Mouse (Mus musculus) monocyte, adult 5-6 weeks (primary cell): ENCODE data around the gene Ntng2. TPM values are rescaled to one million over a fixed set of nuclear protein-coding genes. Genes with fewer than 3 reads are reported as not detected.

Source experiments
- ATAC-seq: fragments of 153-309, 156-312 bp; replicated peaks from 2 replicates; pipeline ENCODE4 v1.8.0; 2017; ENCODE audit warnings: mild to moderate bottlenecking; ENCODE audit not compliant: low TSS enrichment, insufficient number of reproducible peaks, severe bottlenecking, poor library complexity, low FRiP score
- total RNA-seq: library from RNA; stranded (forward); fragments of 200-1000, 200-491, 200-594 nt; gene quantifications from 3 replicates; pipeline ENCODE4 v1.2.3, GENCODE M21; 2017

The Ntng2 gene
- 7.1 to 27.7 TPM (median 7.5 TPM) in 3 replicates for total RNA-seq

GRCm38 (mm10) chr2:29252599-29253204, at the start of gene Ntng2:
Gene Ntng2 (minus strand): TSS chr2:29253005.
- peak; percentile 66 for ATAC-seq

- no peak for ATAC-seq
These were observed 42.8 kb upstream of the Ntng2 start for GRCm38 (mm10) chr2:29295557-29295956.

GRCm38 (mm10) chr2:29287651-29288050, 34.8 kb upstream of the Ntng2 start:
- no peak for ATAC-seq

- no peak for ATAC-seq
These were observed 24.9 kb upstream of the Ntng2 start for GRCm38 (mm10) chr2:29277703-29278121.

- ATAC-seq, result 0 out of 2 replicates have a peak, but pooled peaks have one; percentile 36
These were observed 19.2 kb upstream of the Ntng2 start for GRCm38 (mm10) chr2:29271803-29272518.

- no peak for ATAC-seq
These were observed 18.3 kb upstream of the Ntng2 start for GRCm38 (mm10) chr2:29271098-29271497.

GRCm38 (mm10) chr2:29266810-29267209, 14.0 kb upstream of the Ntng2 start:
- no peak for ATAC-seq

- ATAC-seq, result no peak
These were observed 9.7 kb upstream of the Ntng2 start for GRCm38 (mm10) chr2:29262436-29262915.

GRCm38 (mm10) chr2:29261126-29261525, 8.3 kb upstream of the Ntng2 start:
- ATAC-seq, result no peak

GRCm38 (mm10) chr2:29253205-29253865, 530 bp upstream of the Ntng2 start:
- 0 out of 2 replicates have a peak, but pooled peaks have one; percentile 40 for ATAC-seq

- no peak for ATAC-seq
These were observed 676 bp downstream of the Ntng2 start for GRCm38 (mm10) chr2:29252059-29252598.

- peak; percentile 66 for ATAC-seq
These were observed 1.4 kb downstream of the Ntng2 start for GRCm38 (mm10) chr2:29251095-29252058.

- no peak for ATAC-seq
These were observed 2.3 kb downstream of the Ntng2 start for GRCm38 (mm10) chr2:29250263-29251094.

- ATAC-seq, result no peak
These were observed 3.0 kb downstream of the Ntng2 start for GRCm38 (mm10) chr2:29249852-29250251.

- ATAC-seq, result no peak
These were observed 4.3 kb downstream of the Ntng2 start for GRCm38 (mm10) chr2:29248551-29248950.

- ATAC-seq, result no peak
These were observed 5.4 kb downstream of the Ntng2 start for GRCm38 (mm10) chr2:29247386-29247785.

GRCm38 (mm10) chr2:29246891-29247290, 5.9 kb downstream of the Ntng2 start:
- no peak for ATAC-seq
